Mouse (Mus musculus) layer of hippocampus, adult 9-10 months (tissue): ENCODE results near the gene Dclk1.

ENCODE experiments used
- DNase-seq: peaks from one replicate; pipeline ENCODE4 v3.0.0; 2022; ENCODE audit warnings: low spot score

Gene Dclk1

DNA sequence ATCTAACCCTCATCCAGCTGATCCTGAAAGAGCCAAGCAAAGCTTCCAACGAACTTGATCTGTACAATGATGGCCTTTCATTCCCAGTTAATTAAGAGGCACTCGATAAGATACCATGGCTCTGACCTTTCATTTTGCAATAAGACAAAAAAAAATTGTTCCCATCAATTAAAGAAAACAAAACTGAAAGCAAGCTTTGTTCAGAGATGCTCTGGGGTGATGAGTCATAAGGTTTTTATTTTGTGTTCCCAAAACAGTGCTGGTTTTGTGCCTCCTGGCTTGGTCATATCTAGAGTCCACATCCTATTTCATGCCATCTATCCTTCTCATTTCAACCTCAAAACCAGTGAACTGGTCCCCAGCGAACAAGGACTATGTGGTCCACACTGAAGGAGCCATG lies 91.3 kb downstream of the Dclk1 start:
- DNase-seq, result no peak

- no peak for DNase-seq
Measured at GRCm38 (mm10) chr3:55336895-55337294, 94.7 kb downstream of the Dclk1 start.

- no peak for DNase-seq
Measured at GRCm38 (mm10) chr3:55337671-55338070, 95.5 kb downstream of the Dclk1 start.

DNA sequence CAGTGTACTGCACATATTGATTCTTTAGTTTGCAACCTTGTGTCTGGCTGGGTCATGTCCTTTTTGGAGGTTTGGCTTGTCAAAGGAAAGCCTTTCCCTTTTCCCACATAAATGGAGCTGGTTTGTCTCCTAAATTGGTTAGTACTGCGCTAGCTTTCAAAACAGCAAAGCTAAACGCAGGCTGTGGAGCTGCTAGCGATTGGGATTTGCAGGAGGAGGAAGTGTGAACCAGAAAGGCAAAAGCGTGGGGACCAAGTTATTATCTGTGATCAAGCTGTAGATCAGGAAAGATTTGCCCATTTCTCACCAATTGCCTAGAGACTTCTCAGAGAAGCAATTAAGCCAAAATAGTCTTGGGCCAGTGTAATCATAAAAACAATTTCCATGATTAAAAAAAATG lies 100.3 kb downstream of the Dclk1 start:
- DNase-seq, result no peak

DNA sequence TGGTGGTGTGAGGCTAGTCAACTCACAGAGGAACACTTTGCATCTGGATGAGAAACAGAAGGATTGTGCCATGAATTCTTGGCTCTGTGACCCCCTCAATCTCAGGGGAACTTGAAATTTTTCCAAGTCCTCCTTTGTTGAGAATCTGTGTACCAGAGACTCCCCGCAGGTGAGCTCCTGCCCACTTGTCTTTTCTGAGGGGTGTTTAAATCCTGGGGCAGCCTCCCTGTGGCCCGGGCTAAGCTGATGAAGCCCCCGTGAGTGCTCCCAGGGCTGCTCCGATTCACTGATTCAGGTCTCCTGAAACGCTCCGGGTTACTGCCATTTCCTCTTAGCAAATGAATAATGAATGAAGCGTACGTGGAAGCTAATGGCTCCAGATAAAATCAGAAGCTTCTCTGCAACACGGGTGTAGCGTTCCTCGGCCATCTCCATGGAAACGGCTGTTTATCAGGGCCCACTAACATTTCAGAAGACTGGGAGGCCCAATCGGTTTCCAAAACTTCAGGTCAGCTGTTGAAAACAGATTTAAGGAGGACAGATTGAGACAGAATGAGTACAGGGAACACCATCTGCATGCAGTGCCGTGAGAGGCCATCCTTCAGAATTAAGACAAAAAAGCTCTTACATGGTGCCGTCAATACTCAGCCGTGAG lies 105.3 kb downstream of the Dclk1 start:
- DNase-seq, result peak; percentile 69

DNA sequence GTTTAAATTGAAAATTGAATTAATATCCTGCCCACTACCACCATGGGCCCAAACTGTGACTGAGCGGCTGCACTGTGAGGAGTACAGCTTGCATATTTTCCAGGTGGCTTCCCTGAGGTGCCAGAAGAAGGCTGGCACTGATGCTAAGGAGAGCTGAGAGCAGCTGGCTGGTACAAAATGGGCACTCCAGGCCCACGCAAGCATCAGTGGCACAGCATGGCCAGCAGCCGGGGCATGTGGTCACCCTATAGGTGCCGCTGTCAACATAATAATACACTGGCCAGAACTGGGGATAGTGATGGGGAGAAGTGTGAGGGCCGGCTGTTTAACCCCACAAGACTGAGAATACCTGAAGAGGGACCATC lies 105.8 kb downstream of the Dclk1 start:
- DNase-seq, result no peak

- no peak for DNase-seq
Measured at GRCm38 (mm10) chr3:55350194-55350593, 108.0 kb downstream of the Dclk1 start.

- DNase-seq, result no peak
Measured at GRCm38 (mm10) chr3:55351281-55352052, 109.3 kb downstream of the Dclk1 start.

- DNase-seq, result no peak
Measured at GRCm38 (mm10) chr3:55352529-55352928, 110.4 kb downstream of the Dclk1 start.

GRCm38 (mm10) chr3:55353169-55353568 lies 111.0 kb downstream of the Dclk1 start:
- DNase-seq, result no peak

- no peak for DNase-seq
Measured at GRCm38 (mm10) chr3:55353909-55354511, 111.8 kb downstream of the Dclk1 start.

DNA sequence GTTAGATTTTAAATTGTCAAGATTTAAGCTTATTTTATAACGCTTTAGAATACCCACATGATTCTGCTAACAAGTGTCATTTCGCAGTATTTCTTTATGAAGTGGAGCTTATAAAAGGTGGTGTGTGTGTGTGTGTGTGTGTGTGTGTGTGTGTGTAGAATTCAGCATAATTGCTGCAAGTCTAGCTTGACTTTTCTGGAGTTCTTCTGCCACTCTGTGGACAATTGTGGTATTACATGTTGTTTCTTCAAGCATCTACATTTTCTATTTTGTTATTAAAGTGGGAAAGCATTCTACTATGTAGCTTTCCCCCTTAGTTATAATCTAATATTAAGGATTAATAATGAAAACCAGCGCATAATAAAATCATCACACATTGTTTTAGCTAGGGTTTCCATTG lies 112.6 kb downstream of the Dclk1 start:
- peak; percentile 87 for DNase-seq

- DNase-seq, result no peak
Measured at GRCm38 (mm10) chr3:55358486-55358885, 116.3 kb downstream of the Dclk1 start.

DNA sequence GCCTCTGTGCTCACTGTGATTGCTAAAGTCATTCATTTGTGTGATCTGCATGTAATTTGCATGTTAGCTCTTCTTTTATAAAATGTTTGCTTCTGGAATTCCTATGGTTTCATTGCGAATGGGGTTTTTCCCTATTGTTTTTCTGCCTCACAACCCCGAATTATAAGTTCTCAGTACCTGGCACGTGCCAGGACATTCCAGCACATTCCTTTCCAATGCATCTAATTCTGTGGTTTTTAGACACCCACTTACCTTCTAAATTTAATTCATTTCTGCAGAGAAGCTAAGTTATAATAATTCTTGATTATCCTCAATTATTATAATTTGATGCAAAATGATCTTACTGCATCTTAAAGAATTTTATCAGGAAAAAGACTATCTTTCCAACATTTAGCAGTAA lies 118.7 kb downstream of the Dclk1 start:
- DNase-seq, result no peak

DNA sequence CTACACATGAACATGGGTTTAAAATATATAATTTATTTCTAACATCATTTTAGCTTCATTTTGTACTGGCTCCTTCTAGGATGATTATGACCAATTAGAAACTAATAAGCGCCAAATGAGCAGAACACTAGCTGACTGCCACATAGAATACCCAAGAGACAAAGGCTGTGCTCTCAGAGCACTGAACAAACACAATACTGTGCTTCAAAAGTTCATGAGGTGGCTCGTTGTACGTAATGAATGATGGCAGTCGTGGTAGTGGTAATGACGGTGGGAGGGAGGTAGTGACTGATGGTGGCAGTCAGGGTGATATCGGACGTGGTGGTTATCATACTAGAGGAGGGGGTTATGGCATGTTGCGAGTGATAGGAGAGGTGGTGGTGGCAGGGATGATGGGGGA lies 125.0 kb downstream of the Dclk1 start:
- no peak for DNase-seq

DNA sequence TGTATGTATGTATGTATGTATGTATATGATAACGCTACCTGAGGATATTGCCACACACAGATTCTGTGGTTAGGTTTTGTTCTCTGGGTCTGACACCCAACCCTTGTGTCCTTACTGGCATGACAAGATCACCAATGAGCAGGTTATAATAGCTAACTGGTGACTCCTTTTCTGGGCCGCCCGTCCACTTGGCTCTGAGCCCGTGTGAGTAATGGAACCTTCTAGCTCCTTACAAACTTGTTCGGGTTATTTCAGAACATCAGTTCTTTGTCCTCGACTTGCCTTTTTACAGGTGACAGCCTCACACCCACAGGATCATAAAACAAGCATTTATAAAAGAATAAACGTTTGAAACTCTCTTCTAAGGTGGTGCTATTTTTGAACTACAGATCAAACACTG lies 127.0 kb downstream of the Dclk1 start:
- no peak for DNase-seq

GRCm38 (mm10) chr3:55373689-55374088 lies 131.5 kb downstream of the Dclk1 start:
- DNase-seq, result peak; percentile 78

- DNase-seq, result no peak
Measured at GRCm38 (mm10) chr3:55378591-55378990, 136.4 kb downstream of the Dclk1 start.

DNA sequence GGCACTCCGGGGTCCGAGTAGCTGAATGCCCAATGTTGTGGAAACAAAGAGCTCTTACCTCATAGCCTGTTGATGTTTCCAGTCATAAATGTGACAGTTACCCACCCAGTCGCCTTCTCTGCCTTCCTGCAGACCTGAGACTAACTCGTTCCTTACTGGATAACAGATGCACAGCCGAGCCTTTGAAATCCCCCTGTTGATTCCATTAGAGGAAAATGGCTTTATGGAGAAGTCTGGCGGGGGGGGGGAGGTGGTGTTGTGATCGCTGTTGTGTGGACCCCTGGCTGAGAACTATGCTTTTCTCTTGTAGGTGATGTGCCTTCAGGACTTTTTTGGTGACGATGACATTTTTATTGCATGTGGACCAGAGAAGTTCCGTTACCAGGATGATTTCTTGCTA lies 138.3 kb downstream of the Dclk1 start:
- no peak for DNase-seq

DNA sequence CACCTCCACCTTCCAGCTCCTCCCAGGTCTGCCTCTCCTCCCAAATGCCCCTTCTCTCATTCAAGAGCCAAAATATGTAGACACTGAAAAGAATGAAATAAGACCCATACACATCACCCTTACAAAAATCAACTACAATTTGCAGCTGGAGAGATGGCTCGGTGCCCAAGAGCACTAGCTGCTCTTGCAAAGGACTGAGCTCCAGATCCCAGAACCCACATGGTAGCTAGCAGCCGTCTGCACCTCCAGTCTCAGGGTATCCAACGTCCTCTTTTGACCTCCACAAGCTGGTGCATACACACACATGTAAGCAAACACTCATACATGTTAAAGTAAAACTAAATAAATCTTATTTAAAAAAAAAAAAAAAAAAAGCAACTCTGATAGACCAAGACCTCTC lies 150.4 kb downstream of the Dclk1 start:
- no peak for DNase-seq

DNA sequence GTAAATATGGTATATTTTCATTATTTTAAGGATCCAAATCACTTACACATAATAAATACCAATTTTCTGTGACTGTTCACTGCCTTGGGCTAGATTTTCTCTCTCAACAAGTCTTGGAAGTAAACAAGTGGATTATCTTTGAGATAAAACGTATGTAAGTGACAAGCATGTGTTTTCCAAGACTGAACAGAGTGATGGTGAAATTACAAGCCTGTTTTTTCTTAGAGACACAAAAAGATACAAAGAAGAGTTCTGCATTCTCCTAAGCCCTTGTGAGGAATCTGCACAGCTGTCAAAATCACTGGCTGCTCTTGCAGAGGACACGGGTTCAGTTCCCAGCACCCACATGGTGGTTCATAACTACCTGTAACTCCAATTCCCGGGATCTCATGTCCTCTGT lies 151.4 kb downstream of the Dclk1 start:
- no peak for DNase-seq

- DNase-seq, result no peak
Measured at GRCm38 (mm10) chr3:55396792-55397191, 154.6 kb downstream of the Dclk1 start.
